Mouse (Mus musculus) forebrain, embryonic 11.5 days (tissue): Measurements from ENCODE around the gene Xntrpc. TPM values are rescaled to one million over a fixed set of nuclear protein-coding genes. Genes with fewer than 3 reads are reported as not detected.
A peak's percentile ranks its signal among the peaks of the same experiment; 100 is the strongest.

Experiments
- ATAC-seq: fragments of 200-750 bp; cut with Nextera tagmentation; replicated peaks from 2 replicates; pipeline ENCODE4 v1.8.0; 2017; ENCODE audit warnings: moderate TSS enrichment; ENCODE audit not compliant: low FRiP score
- DNase-seq: peaks from one replicate; pipeline ENCODE4 v3.0.0-alpha.2; 2017; ENCODE audit warnings: low spot score
- H3K27ac ChIP-seq: fragments of 300-500 bp; sonication (generic); 2 replicates; pipeline ENCODE4 v1.5.1; 2014; ENCODE audit warnings: low read depth, low read length
- H3K27me3 ChIP-seq: fragments of 300-500 bp; sonication (generic); 2 replicates; pipeline ENCODE4 v1.6.1; 2014; ENCODE audit warnings: mild to moderate bottlenecking, low read length, mixed read lengths; ENCODE audit not compliant: control insufficient read depth, insufficient read depth
- H3K36me3 ChIP-seq: fragments of 300-500 bp; sonication (generic); 2 replicates; pipeline ENCODE4 v1.6.1; 2014; ENCODE audit warnings: mild to moderate bottlenecking, low read length, moderate library complexity, mixed read lengths; ENCODE audit not compliant: control insufficient read depth, insufficient read depth
- H3K4me1 ChIP-seq: fragments of 300-500 bp; sonication (generic); replicated peaks from 2 replicates; pipeline ENCODE4 v1.6.1; 2014; ENCODE audit warnings: low read length, mixed read lengths; ENCODE audit not compliant: control insufficient read depth, insufficient read depth
- H3K4me2 ChIP-seq: fragments of 300-500 bp; sonication (generic); 2 replicates; pipeline ENCODE4 v1.6.1; 2014; ENCODE audit warnings: low read depth, mild to moderate bottlenecking, low read length, moderate library complexity, mixed read lengths; ENCODE audit not compliant: severe bottlenecking
- H3K4me3 ChIP-seq: fragments of 300-500 bp; sonication (generic); 2 replicates; pipeline ENCODE4 v1.5.1; 2014; ENCODE audit warnings: low read depth, low read length
- H3K9ac ChIP-seq: fragments of 300-500 bp; sonication (generic); 2 replicates; pipeline ENCODE4 v1.6.1; 2014; ENCODE audit warnings: low read length
- H3K9me3 ChIP-seq: fragments of 300-500 bp; sonication (generic); 2 replicates; pipeline ENCODE4 v1.6.1; 2016; ENCODE audit warnings: low read length, mixed read lengths; ENCODE audit not compliant: control insufficient read depth
- WGBS: fragments of 180-500 bp; shearing (Covaris S2); extraction: QIAGEN DNeasy Blood & Tissue Kit; methylation state at CpG from one replicate; pipeline ENCODE4 v1.1.7; 2014; 5-methylcytosine and 5-hydroxymethylcytosine counted together
- polyA plus RNA-seq: library from polyadenylated mRNA; unstranded; fragments of >200 nt; fragmentation: Nextera tagmentation; extraction: Ambion mirVana; gene quantifications from 2 replicates; pipeline ENCODE4 v1.2.1, GENCODE M21; 2014

Xntrpc gene
- polyA plus RNA-seq, 1 experiment from 2014 or later: 2.4 TPM

GRCm38 (mm10) chr7:102084041-102084696, 18.7 kb downstream of the Xntrpc start:
- ATAC-seq (no peak), DNase-seq (peak; percentile 47)
- 91% methylated on average over 26 of the region's 26 CpGs for WGBS

GRCm38 (mm10) chr7:102087336-102087735, 21.8 kb downstream of the Xntrpc start:
- 91% methylated on average over 4 of the region's 4 CpGs for WGBS
- ATAC-seq (no peak), DNase-seq (peak; percentile 34)
- Histone ChIP-seq H3K27ac (no peak overlapping the region), H3K4me1 (no peaks in the 10 kb centered on the region), H3K4me2 (no peak overlapping the region), H3K9ac (no peak overlapping the region), H3K36me3 (no peaks in the 10 kb centered on the region), H3K9me3 (no peaks in the 10 kb centered on the region), H3K27me3 (no peaks in the 10 kb centered on the region), H3K4me3 (no peak overlapping the region)

More at GRCm38 (mm10) chr7:102084041-102084696, 18.7 kb downstream of the Xntrpc start:
- Histone ChIP-seq H3K4me2 (no peak overlapping the region), H3K9ac (no peak overlapping the region), H3K27me3 (no peaks in the 10 kb centered on the region), H3K27ac (no peak overlapping the region), H3K4me3 (no peak overlapping the region), H3K9me3 (no peaks in the 10 kb centered on the region), H3K4me1 (no peaks in the 10 kb centered on the region), H3K36me3 (peaks cover 4% of the 10 kb centered on the region; the same call in 1 of the 2 replicates)

- peak; percentile 67 for DNase-seq
- H3K4me3 ChIP-seq: peak overlapping the region; percentile 12
- ATAC-seq: peak; percentile 81
- no peak overlapping the region for H3K27ac ChIP-seq
- H3K4me1 ChIP-seq: peaks cover 5% of the 10 kb centered on the region; the same call in 1 of the 2 replicates
- H3K9me3 ChIP-seq: no peaks in the 10 kb centered on the region
- peak overlapping the region; percentile 44 for H3K4me2 ChIP-seq
- no peaks in the 10 kb centered on the region for H3K36me3 ChIP-seq
- WGBS: 4% methylated on average over 30 of the region's 30 CpGs
- H3K27me3 ChIP-seq: no peaks in the 10 kb centered on the region
- peak overlapping the region; percentile 43; the same call in 1 of the 2 replicates for H3K9ac ChIP-seq
Measured at GRCm38 (mm10) chr7:102099760-102100661, 34.5 kb downstream of the Xntrpc start.

GRCm38 (mm10) chr7:102100868-102101267, 35.4 kb downstream of the Xntrpc start:
- no peaks in the 10 kb centered on the region for H3K27me3 ChIP-seq
- no peaks in the 10 kb centered on the region for H3K36me3 ChIP-seq
- no peaks in the 10 kb centered on the region for H3K9me3 ChIP-seq
- H3K27ac ChIP-seq: no peak overlapping the region
- DNase-seq: no peak
- H3K4me3 ChIP-seq: no peak overlapping the region
- WGBS: 65% methylated on average over 5 of the region's 5 CpGs
- peaks cover 5% of the 10 kb centered on the region; the same call in 1 of the 2 replicates for H3K4me1 ChIP-seq
- no peak overlapping the region for H3K9ac ChIP-seq
- H3K4me2 ChIP-seq: no peak overlapping the region
- no peak for ATAC-seq

- H3K9me3 ChIP-seq: no peaks in the 10 kb centered on the region
- WGBS: 38% methylated on average over 5 of the region's 5 CpGs
- no peaks in the 10 kb centered on the region for H3K27me3 ChIP-seq
- H3K4me3 ChIP-seq: no peak within 1 kb of the TSS
- ATAC-seq (no peak), DNase-seq (no peak)
- no peak within 1 kb of the TSS; the same call in 1 of the 2 replicates for H3K4me2 ChIP-seq
- H3K4me1 ChIP-seq: peaks cover 5% of the 10 kb centered on the region; the same call in 1 of the 2 replicates
- H3K36me3 ChIP-seq: no peaks in the 10 kb centered on the region
- H3K9ac ChIP-seq: no peak within 1 kb of the TSS
- no peak within 1 kb of the TSS for H3K27ac ChIP-seq
Measured at GRCm38 (mm10) chr7:102101487-102101886, 36.0 kb downstream of the Xntrpc start, which contains the start of gene Art1. Gene Art1, plus strand, starts transcription at chr7:102101743.

GRCm38 (mm10) chr7:102102241-102102640, 36.7 kb downstream of the Xntrpc start:
- Histone ChIP-seq H3K27ac (no peak overlapping the region), H3K36me3 (no peaks in the 10 kb centered on the region), H3K4me3 (no peak overlapping the region), H3K4me2 (no peak overlapping the region), H3K4me1 (peaks cover 7% of the 10 kb centered on the region; the same call in 1 of the 2 replicates), H3K9ac (no peak overlapping the region), H3K9me3 (no peaks in the 10 kb centered on the region), H3K27me3 (no peaks in the 10 kb centered on the region)
- WGBS: 48% methylated on average over 8 of the region's 8 CpGs
- DNase-seq (no peak), ATAC-seq (no peak)

- Histone ChIP-seq H3K4me2 (no peak overlapping the region), H3K27ac (no peak overlapping the region), H3K9ac (no peak overlapping the region), H3K9me3 (no peaks in the 10 kb centered on the region), H3K4me3 (no peak overlapping the region), H3K36me3 (no peaks in the 10 kb centered on the region), H3K27me3 (no peaks in the 10 kb centered on the region), H3K4me1 (peaks cover 7% of the 10 kb centered on the region; the same call in 1 of the 2 replicates)
- DNase-seq (no peak), ATAC-seq (no peak)
- WGBS: 38% methylated on average over 6 of the region's 6 CpGs
Measured at GRCm38 (mm10) chr7:102102696-102103095, 37.2 kb downstream of the Xntrpc start.

GRCm38 (mm10) chr7:102103555-102103954, 38.0 kb downstream of the Xntrpc start:
- 82% methylated on average over 2 of the region's 2 CpGs for WGBS
- DNase-seq: no peak
- ATAC-seq: no peak
- no peak overlapping the region for H3K27ac ChIP-seq
- H3K4me3 ChIP-seq: no peak overlapping the region
- no peaks in the 10 kb centered on the region for H3K36me3 ChIP-seq
- no peak overlapping the region for H3K9ac ChIP-seq
- H3K4me1 ChIP-seq: peaks cover 7% of the 10 kb centered on the region; the same call in 1 of the 2 replicates
- H3K27me3 ChIP-seq: no peaks in the 10 kb centered on the region
- no peaks in the 10 kb centered on the region for H3K9me3 ChIP-seq
- no peak overlapping the region for H3K4me2 ChIP-seq
